Mouse (Mus musculus) hindbrain, postnatal 0 days (tissue): ENCODE results near the gene Nkapl. TPM values are rescaled to one million over a fixed set of nuclear protein-coding genes. Genes with fewer than 3 reads are reported as not detected.
"Not testable (repeated sequence)": the region's sequence is repeated elsewhere in the genome, so short reads cannot be mapped to it uniquely, and the experiment has no call there.

ENCODE experiments used
- ATAC-seq: fragments of 200-750 bp; cut with Nextera tagmentation; 2 replicates; pipeline ENCODE4 v1.8.0; 2017; ENCODE audit warnings: mild to moderate bottlenecking, moderate TSS enrichment, moderate library complexity
- DNase-seq: peaks from one replicate; pipeline ENCODE4 v3.0.0-alpha.2; 2015; ENCODE audit warnings: low spot score
- H3K27ac ChIP-seq: fragments of 300-500 bp; sonication (generic); 2 replicates; pipeline ENCODE4 v1.5.1; 2014; ENCODE audit warnings: mild to moderate bottlenecking
- H3K27me3 ChIP-seq: fragments of 300-500 bp; sonication (generic); 2 replicates; pipeline ENCODE4 v1.6.1; 2014; ENCODE audit warnings: low read length, mixed read lengths; ENCODE audit not compliant: insufficient read depth
- H3K36me3 ChIP-seq: fragments of 300-500 bp; sonication (generic); 2 replicates; pipeline ENCODE4 v1.6.1; 2014; ENCODE audit warnings: low read length, mixed read lengths; ENCODE audit not compliant: insufficient read depth
- H3K4me1 ChIP-seq: fragments of 300-500 bp; sonication (generic); 2 replicates; pipeline ENCODE4 v1.6.1; 2014; ENCODE audit warnings: antibody characterized with exemption, low read length, mixed read lengths; ENCODE audit not compliant: insufficient read depth
- H3K4me2 ChIP-seq: fragments of 300-500 bp; sonication (generic); 2 replicates; pipeline ENCODE4 v1.6.1; 2014; ENCODE audit warnings: low read depth, mild to moderate bottlenecking, low read length, moderate library complexity, mixed read lengths
- H3K4me3 ChIP-seq: fragments of 300-500 bp; sonication (generic); 2 replicates; pipeline ENCODE4 v1.5.1; 2014; ENCODE audit warnings: low read length
- H3K9ac ChIP-seq: fragments of 300-500 bp; sonication (generic); replicated peaks from 2 replicates; pipeline ENCODE4 v1.6.1; 2014; ENCODE audit warnings: mild to moderate bottlenecking, low read length, moderate library complexity, mixed read lengths
- H3K9me3 ChIP-seq: fragments of 300-500 bp; sonication (generic); 2 replicates; pipeline ENCODE4 v1.6.1; 2016; ENCODE audit warnings: low read length, mixed read lengths
- CTCF ChIP-seq: IDR thresholded peaks from 2 replicates; pipeline ENCODE4 v1.5.1; 2016; ENCODE audit warnings: antibody characterized with exemption, control low read depth, low read depth
- WGBS: fragments of 180-500 bp; shearing (Covaris S2); extraction: QIAGEN DNeasy Blood & Tissue Kit; methylation state at CpG from one replicate; pipeline ENCODE4 v1.1.7; 2014; 5-methylcytosine and 5-hydroxymethylcytosine counted together
- polyA plus RNA-seq: library from polyadenylated mRNA; unstranded; fragments of >200 nt; fragmentation: Nextera tagmentation; extraction: Ambion mirVana; gene quantifications from 2 replicates; pipeline ENCODE4 v1.2.1, GENCODE M21; 2015
- total RNA-seq: library from RNA; depleted of rRNA; stranded (reverse); fragments of >200 nt; gene quantifications from 2 replicates; pipeline ENCODE4 v1.2.3, GENCODE M21; 2014; rRNA removed

Nkapl gene
- total RNA-seq (0.86 and 1.1 TPM in 2 replicates), polyA plus RNA-seq (1.5 and 2.6 TPM in 2 replicates)

GRCm38 (mm10) chr13:21468061-21469019 is at the start of gene Nkapl:
Nkapl (minus strand) TSS chr13:21468509.
- Histone ChIP-seq H3K4me2 (peak within 1 kb of the TSS; percentile 87), H3K4me1 (no peaks in the 10 kb centered on the region), H3K36me3 (no peaks in the 10 kb centered on the region), H3K4me3 (peak within 1 kb of the TSS; percentile 66), H3K9me3 (no peaks in the 10 kb centered on the region), H3K27me3 (0 out of 2 replicates have a peak, but pooled peaks cover 4% of the 10 kb centered on the region), H3K27ac (peak within 1 kb of the TSS; percentile 73; the same call in 1 of the 2 replicates), H3K9ac (peak within 1 kb of the TSS; percentile 67)
- WGBS, result 1% methylated on average over 54 of the region's 54 CpGs
- no peak for TF ChIP-seq CTCF
- DNase-seq (peak; percentile 92), ATAC-seq (peak; percentile 99)

- WGBS, result 0% methylated on average over 21 of the region's 21 CpGs
- Histone ChIP-seq H3K9me3 (no peaks in the 10 kb centered on the region), H3K36me3 (no peaks in the 10 kb centered on the region), H3K4me2 (peak overlapping the region; percentile 70), H3K9ac (peak overlapping the region; percentile 64), H3K4me3 (peak overlapping the region; percentile 67), H3K27ac (peak overlapping the region; percentile 88), H3K4me1 (no peaks in the 10 kb centered on the region), H3K27me3 (no peaks in the 10 kb centered on the region)
- DNase-seq (peak; percentile 90), ATAC-seq (peak; percentile 99)
- TF ChIP-seq CTCF, result 0 out of 2 replicates have a peak, but pooled peaks have one; percentile 5
Measured at GRCm38 (mm10) chr13:21506221-21506649, 37.9 kb upstream of the Nkapl start.

GRCm38 (mm10) chr13:21502296-21502695 is 34.0 kb upstream of the Nkapl start:
- Histone ChIP-seq H3K27ac (no peak overlapping the region), H3K9me3 (no peaks in the 10 kb centered on the region), H3K27me3 (no peaks in the 10 kb centered on the region), H3K9ac (no peak overlapping the region), H3K4me3 (no peak overlapping the region), H3K4me1 (no peaks in the 10 kb centered on the region), H3K4me2 (no peak overlapping the region), H3K36me3 (no peaks in the 10 kb centered on the region)
- ATAC-seq (no peak), DNase-seq (no peak)
- no peak for TF ChIP-seq CTCF
- 86% methylated on average over 5 of the region's 5 CpGs for WGBS

GRCm38 (mm10) chr13:21501182-21501581 is 32.9 kb upstream of the Nkapl start, which contains the start of gene Gm11273:
Gm11273 (minus strand) TSS chr13:21501418.
- H3K27me3 ChIP-seq, H3K4me2 ChIP-seq, H3K4me3 ChIP-seq, DNase-seq, H3K9me3 ChIP-seq, H3K27ac ChIP-seq, H3K9ac ChIP-seq, H3K36me3 ChIP-seq, H3K4me1 ChIP-seq, ATAC-seq: not testable (repeated sequence)
- WGBS, result 92% methylated on average over 17 of the region's 17 CpGs

- no peak for TF ChIP-seq CTCF
Measured at GRCm38 (mm10) chr13:21495080-21495479, 26.8 kb upstream of the Nkapl start, which contains the start of gene AK157302. AK157302 (plus strand) TSS chr13:21495223.

GRCm38 (mm10) chr13:21492847-21493246 is 24.5 kb upstream of the Nkapl start:
- ATAC-seq, result no peak
- Histone ChIP-seq H3K9me3 (no peaks in the 10 kb centered on the region), H3K4me2 (no peak overlapping the region), H3K27me3 (no peaks in the 10 kb centered on the region), H3K4me3 (no peak overlapping the region), H3K4me1 (no peaks in the 10 kb centered on the region), H3K27ac (no peak overlapping the region), H3K36me3 (no peaks in the 10 kb centered on the region), H3K9ac (no peak overlapping the region)
- no peak for TF ChIP-seq CTCF
- WGBS, result 93% methylated on average over 5 of the region's 5 CpGs
- DNase-seq, result no peak

More at GRCm38 (mm10) chr13:21495080-21495479, 26.8 kb upstream of the Nkapl start, which contains the start of gene AK157302:
- Histone ChIP-seq H3K27me3 (no peaks in the 10 kb centered on the region), H3K9me3 (no peaks in the 10 kb centered on the region), H3K9ac (no peak within 1 kb of the TSS), H3K36me3 (no peaks in the 10 kb centered on the region), H3K4me1 (no peaks in the 10 kb centered on the region), H3K27ac (no peak within 1 kb of the TSS), H3K4me2 (no peak within 1 kb of the TSS), H3K4me3 (no peak within 1 kb of the TSS)
- DNase-seq, result no peak
- WGBS, result 92% methylated on average over 21 of the region's 21 CpGs
- ATAC-seq, result no peak
